ENCODE assay signal across 9 mouse cellular contexts in genomic region chr5:137885894-137886293, GRCm38 (mm10). TPM values are rescaled to one million over a fixed set of nuclear protein-coding genes. Genes with fewer than 3 reads are reported as not detected.
DNase-seq lines count a peak whose midpoint lies in the region; ATAC-seq lines count a peak whose summit lies in the region.
"Had no signal": no experiment of that assay in that cellular context is flagged by ENCODE, and none has a peak within 500 bp of the region (broad histone marks: within the 10 kb centered on the region; RNA-seq: fewer than 3 reads in every experiment).

No protein-coding gene starts in this region.

- no peaks in the 10 kb centered on the region for H3K27me3 ChIP-seq in forebrain, embryonic 10.5 days (ENCODE audit: poor library complexity, severe bottlenecking)
- H3K27me3 ChIP-seq in forebrain, embryonic 16.5 days (replicated peaks; ENCODE audit: control insufficient read depth, insufficient read depth, low read length) = peaks cover 2% of the 10 kb centered on the region; the same call in 1 of the 2 replicates

- no peak overlapping the region for H3K9ac ChIP-seq in forebrain, embryonic 16.5 days (replicated peaks; ENCODE audit: low read depth, low read length)

- H3K36me3 ChIP-seq in forebrain, embryonic 10.5 days (replicated peaks) = no peaks in the 10 kb centered on the region
- no peaks in the 10 kb centered on the region for H3K36me3 ChIP-seq in forebrain, embryonic 16.5 days (ENCODE audit: control insufficient read depth, insufficient read depth)

- H3K4me2 ChIP-seq in forebrain, embryonic 16.5 days (ENCODE audit: low read length) = no peak overlapping the region

- peak; percentile 25 for DNase-seq in forebrain, embryonic 10.5 days (ENCODE audit: extremely low spot score, low spot score)
- DNase-seq in spleen, postnatal 4 days (ENCODE audit: low spot score in 2 of 2) = peak; percentile 32 to 69
- DNase-seq in spleen, adult 12 weeks (ENCODE audit: low spot score) = no peak
- DNase-seq in cerebellum, postnatal 10 days = peak; percentile 54 to 61
- peak; percentile 8 for DNase-seq in hindlimb bud, embryonic 11.5 days (ENCODE audit: extremely low spot score, low read depth, low spot score)
- peak; percentile 55 to 74 for DNase-seq in left cerebral cortex, postnatal 14 days (ENCODE audit: low spot score in 2 of 2)

- H3K4me1 ChIP-seq in forebrain, embryonic 10.5 days = no peaks in the 10 kb centered on the region
- H3K4me1 ChIP-seq in forebrain, embryonic 16.5 days (replicated peaks; ENCODE audit: control insufficient read depth, insufficient read depth, low read length) = no peaks in the 10 kb centered on the region

- H3K4me3 ChIP-seq in forebrain, embryonic 10.5 days = no peak overlapping the region
- no peak overlapping the region for H3K4me3 ChIP-seq in forebrain, embryonic 16.5 days (replicated peaks; ENCODE audit: low read length)

- intact Hi-C loops in left cerebral cortex, postnatal 14 days (cut with DNase I) = loop anchor here (5.0 to 10.0 kb wide), 2 partner anchors 91 to 229 kb away; partner anchors contain the start of gene Zscan21

- no peaks in the 10 kb centered on the region for H3K9me3 ChIP-seq in forebrain, embryonic 10.5 days
- H3K9me3 ChIP-seq in forebrain, embryonic 16.5 days (ENCODE audit: control insufficient read depth, low read length) = no peaks in the 10 kb centered on the region

- 20% methylated on average over 2 of the region's 2 CpGs for WGBS in forebrain, embryonic 10.5 days
- 12% methylated on average over 2 of the region's 2 CpGs for WGBS in forebrain, embryonic 16.5 days

- no peak overlapping the region for H3K27ac ChIP-seq in forebrain, embryonic 10.5 days
- H3K27ac ChIP-seq in forebrain, embryonic 16.5 days (ENCODE audit: low read length) = no peak overlapping the region
- H3K27ac ChIP-seq: macrophage had no signal

- no peak for ATAC-seq in forebrain, embryonic 16.5 days
- peak; percentile 31; the same call in 1 of the 2 replicates for ATAC-seq in neutrophil, adult 5-6 weeks (ENCODE audit: extremely low read depth, insufficient number of reproducible peaks, low FRiP score, poor library complexity, severe bottlenecking)

RNA-seq across cellular contexts. Expression of gene Pilrb2, which starts 14.3 kb away (rescaled TPM):
- polyA plus RNA-seq in forebrain, embryonic 10.5 days (2016; fragmentation: Nextera tagmentation; extraction: Ambion mirVana) = not detected in 2 replicates
- not detected in 2 replicates for polyA plus RNA-seq in forebrain, embryonic 16.5 days (2015; fragmentation: Nextera tagmentation; extraction: Ambion mirVana)
- total RNA-seq in left cerebral cortex, postnatal 14 days (2021) = not detected
- total RNA-seq in neutrophil, adult 5-6 weeks (2017) = 139 and 177 TPM in 2 replicates

RNA-seq across cellular contexts. Expression of gene Pilrb1, which starts 28.0 kb away (rescaled TPM):
- polyA plus RNA-seq in forebrain, embryonic 10.5 days (2016; fragmentation: Nextera tagmentation; extraction: Ambion mirVana) = not detected in 2 replicates
- polyA plus RNA-seq in forebrain, embryonic 16.5 days (2015; fragmentation: Nextera tagmentation; extraction: Ambion mirVana) = not detected in 2 replicates
- not detected for total RNA-seq in left cerebral cortex, postnatal 14 days (2021)
- total RNA-seq in neutrophil, adult 5-6 weeks (2017) = 124 and 127 TPM in 2 replicates

RNA-seq across cellular contexts. Expression of gene Cyp3a13, which starts 35.5 kb away (rescaled TPM):
- polyA plus RNA-seq in forebrain, embryonic 10.5 days (2016; fragmentation: Nextera tagmentation; extraction: Ambion mirVana) = not detected in 2 replicates
- polyA plus RNA-seq in forebrain, embryonic 16.5 days (2015; fragmentation: Nextera tagmentation; extraction: Ambion mirVana) = not detected in 2 replicates
- total RNA-seq in left cerebral cortex, postnatal 14 days (2021) = under 1 TPM in 1 of 2 experiments, not detected in 1; 0.15 TPM
- not detected in 2 replicates for total RNA-seq in neutrophil, adult 5-6 weeks (2017)
- polyA plus RNA-seq: macrophage had no signal

RNA-seq across cellular contexts. Expression of gene Pilra, which starts 49.8 kb away (rescaled TPM):
- polyA plus RNA-seq in forebrain, embryonic 10.5 days (2016; fragmentation: Nextera tagmentation; extraction: Ambion mirVana) = 0.43 and 0.58 TPM in 2 replicates
- not detected in 2 replicates for polyA plus RNA-seq in forebrain, embryonic 16.5 days (2015; fragmentation: Nextera tagmentation; extraction: Ambion mirVana)
- under 1 TPM; 0.53 to 0.72 TPM for total RNA-seq in left cerebral cortex, postnatal 14 days (2021)
- 321 and 361 TPM in 2 replicates for total RNA-seq in neutrophil, adult 5-6 weeks (2017)

Comparison
In these comparisons a context has a peak if more than half of its experiments do, and no peak if none do; other contexts are left out.
1. RNA of gene Pilrb2, which starts 14.3 kb away (total RNA-seq): 139 to 177 TPM in neutrophil, adult 5-6 weeks; not detected in left cerebral cortex, postnatal 14 days; every median in the first group is over 100 times any median in the second.
2. RNA of gene Pilrb1, which starts 28.0 kb away (total RNA-seq): 124 to 127 TPM in neutrophil, adult 5-6 weeks; not detected in left cerebral cortex, postnatal 14 days; every median in the first group is over 10 times any median in the second.